Mouse (Mus musculus) large intestine, adult 2 months (tissue): ENCODE measurements around the gene Tbpl1. TPM values are rescaled to one million over a fixed set of nuclear protein-coding genes. Genes with fewer than 3 reads are reported as not detected.

Experiments
- DNase-seq: peaks from one replicate; pipeline ENCODE4 v3.0.0-alpha.2; 2012; ENCODE audit warnings: low read depth, low spot score
- WGBS: fragments of 180-500 bp; shearing (Covaris S2); methylation state at CpG from one replicate; pipeline ENCODE4 v1.1.7; 2018; 5-methylcytosine and 5-hydroxymethylcytosine counted together
- polyA plus RNA-seq: library from polyadenylated mRNA; depleted of rRNA; stranded (reverse); fragments of >200 nt; gene quantifications from 2 replicates; pipeline ENCODE4 v1.2.3, GENCODE M21; 2012; rRNA removed

Tbpl1 gene
- polyA plus RNA-seq: 26.0 and 26.2 TPM in 2 replicates

DNA sequence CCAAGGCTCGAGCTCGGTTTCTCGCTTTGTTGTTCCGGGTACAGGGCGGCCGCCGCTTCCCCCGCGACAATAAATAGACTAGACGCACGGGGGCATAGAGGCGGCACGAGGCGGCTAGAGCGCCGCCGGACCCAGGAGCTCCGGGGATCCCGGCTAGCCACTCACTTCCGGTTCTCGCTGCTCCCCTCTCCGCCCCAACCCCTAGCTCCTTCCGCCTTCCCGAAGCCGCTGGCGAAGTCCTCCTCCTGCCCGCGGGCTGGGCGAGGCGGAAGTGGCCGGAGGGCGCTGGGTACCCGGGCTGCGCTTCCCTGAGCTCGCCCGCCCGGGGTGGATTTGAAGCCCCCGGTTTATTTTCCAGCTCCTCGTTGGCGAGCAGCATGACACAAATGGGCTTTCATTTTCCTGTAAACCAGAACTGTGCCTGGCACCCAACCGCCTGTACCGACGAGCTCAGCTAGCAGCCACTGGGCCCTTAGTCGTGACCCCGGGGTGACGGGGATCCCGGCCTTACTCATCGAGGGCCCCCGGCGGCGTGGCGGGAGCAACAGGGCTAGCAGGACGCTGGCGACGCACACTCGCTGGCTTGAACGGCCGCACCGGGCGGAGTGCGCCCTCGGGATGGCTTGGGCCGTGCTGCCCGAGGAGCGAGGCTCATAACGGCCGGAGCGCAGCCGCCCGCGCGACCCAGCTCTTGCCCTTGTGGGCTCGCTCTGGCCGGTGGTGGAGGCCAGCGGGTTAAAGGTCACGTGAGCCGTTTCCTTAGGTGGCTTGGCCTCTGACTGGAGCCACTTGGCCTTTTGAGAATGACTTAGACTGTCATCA lies at the start of gene Tbpl1:
TSS of gene Tbpl1 (minus strand) at position 667 of the 822 bp plus-strand sequence.
- DNase-seq: peak; percentile 89
- under 1% methylated on average over 77 of the region's 77 CpGs for WGBS

DNA sequence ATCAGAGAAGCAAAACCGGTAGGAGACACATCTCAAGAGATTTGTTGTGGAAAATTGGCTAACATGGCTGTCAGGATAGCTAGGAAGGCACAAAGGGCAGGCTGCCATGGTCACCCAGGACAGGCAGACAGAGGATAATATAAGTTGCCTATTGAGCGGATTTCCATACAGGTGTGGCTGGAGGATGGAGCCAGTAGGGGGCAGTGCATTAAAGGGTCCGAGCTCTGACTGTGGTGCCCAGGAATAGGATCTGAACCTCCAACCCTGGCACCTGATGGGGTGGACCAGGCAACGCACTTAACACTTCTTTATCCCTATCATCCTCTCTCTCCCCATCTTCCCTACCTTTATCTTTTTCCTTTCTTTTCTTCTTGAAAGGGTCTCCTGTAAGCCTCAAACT lies 49.7 kb upstream of the Tbpl1 start:
- no peak for DNase-seq
- WGBS: 33% methylated on average over 4 of the region's 4 CpGs

DNA sequence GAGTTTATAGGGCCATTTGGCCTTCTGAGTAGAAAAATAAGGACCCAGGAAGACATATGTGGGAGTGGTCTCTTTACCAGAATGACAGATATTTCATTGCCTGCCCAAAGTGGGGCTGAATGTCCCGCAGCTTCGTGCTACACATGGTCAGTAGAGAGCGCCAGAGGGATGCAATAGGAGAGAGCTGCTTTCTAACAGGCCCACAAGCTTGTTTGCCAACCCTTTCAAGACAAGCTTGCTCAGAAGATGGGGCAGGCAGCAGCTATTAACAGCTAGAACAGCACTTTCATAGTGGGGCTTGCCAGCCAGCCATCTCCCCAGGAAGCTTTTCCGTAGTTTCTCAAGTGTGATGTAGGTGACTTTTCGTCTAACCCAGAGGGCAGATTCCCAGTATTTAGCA lies 46.2 kb upstream of the Tbpl1 start:
- DNase-seq: no peak
- WGBS: 13% methylated on average over 5 of the region's 5 CpGs

DNA sequence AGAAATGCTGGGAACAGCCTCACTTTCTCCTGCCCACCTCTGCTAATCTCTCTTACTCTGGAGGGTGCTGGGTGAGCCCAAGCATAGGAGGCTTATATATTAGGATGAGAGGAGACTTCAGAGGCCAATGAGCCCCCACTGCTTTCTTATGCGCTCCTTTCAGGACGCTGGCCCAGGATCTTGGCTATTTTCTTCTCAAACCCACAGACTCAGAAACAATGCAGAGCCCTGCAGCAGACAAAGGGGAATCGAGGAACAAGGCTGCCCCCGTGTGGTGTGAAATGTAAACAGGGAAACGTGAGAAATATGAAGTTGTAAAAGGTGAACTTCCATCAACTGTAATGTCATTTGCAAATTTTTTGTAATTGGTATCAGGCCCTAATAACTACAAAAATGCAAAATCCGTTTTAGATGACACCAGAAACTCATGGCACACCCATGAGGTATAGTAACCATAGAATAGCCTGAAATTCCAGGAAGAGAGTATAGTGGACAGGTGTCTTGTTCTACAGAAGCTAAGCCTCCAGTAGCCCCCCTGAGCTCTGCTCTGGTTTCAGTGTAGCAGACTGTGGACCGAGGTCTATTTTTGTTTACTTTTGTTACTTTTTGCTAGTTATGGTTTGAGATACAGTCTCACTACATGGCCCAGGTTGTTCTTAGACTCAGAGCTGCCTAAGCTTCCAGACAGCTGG lies 44.4 kb upstream of the Tbpl1 start:
- WGBS: 9% methylated on average over 7 of the region's 7 CpGs
- no peak for DNase-seq

DNA sequence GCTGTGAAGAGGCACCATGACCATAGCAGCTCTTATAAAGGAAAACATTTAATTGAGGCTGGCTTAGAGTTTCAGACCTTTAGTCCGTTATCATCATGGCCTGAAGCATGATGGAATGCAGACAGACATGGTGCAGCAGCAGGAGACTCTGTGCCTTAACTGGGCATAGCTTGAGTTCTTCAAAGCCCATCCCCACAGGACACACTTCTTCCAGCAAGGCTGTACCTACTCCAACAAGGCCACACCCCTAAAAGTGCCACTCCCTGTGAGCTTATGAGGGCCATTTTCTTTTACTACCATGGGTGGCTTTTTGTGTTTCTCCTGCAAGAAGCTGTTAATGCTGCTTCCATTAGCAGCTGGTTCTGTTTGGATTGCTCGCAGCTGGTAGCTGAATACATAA lies 43.7 kb upstream of the Tbpl1 start:
- 52% methylated on average over 2 of the region's 2 CpGs for WGBS
- no peak for DNase-seq

DNA sequence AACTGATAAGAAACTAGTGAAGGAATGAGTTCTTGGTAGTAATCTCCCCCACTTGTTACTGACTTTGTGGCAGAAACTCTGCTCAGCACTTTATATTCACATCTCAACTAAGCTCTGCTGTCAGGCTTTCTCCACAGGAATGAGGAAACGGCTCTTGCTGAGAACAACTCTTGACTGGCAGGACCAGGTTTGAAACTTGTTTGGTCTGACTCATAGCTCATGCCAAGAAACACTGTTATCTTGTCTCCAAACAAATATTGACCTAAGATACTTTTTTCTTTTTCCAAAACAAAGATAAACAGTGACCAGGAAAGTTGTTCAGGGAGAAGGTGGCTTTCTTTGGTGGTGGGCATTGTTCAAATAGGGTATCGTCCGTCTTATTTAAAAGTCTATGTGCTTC lies 42.9 kb upstream of the Tbpl1 start:
- 47% methylated on average over 3 of the region's 3 CpGs for WGBS
- no peak for DNase-seq

DNA sequence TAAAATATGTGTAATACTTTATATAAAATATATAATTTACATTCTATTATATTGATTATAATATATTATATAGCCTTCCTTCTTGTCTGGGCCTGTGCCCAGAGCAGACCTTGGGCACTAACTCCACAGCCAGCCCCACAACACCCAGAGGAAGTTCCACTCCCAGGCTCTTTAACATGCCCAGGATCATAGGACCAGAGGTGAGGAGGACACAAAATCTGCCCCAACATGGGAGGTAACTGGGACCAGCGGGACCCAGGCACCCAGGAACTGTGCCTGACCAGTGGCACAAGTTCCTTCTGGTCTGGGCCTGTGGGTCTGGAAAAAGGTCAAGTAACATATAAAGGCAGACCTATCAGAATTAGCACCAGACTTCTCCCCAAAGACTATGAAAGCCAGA lies 22.5 kb upstream of the Tbpl1 start:
- no peak for DNase-seq
- WGBS: 96% methylated on average over 1 of the region's 1 CpGs

DNA sequence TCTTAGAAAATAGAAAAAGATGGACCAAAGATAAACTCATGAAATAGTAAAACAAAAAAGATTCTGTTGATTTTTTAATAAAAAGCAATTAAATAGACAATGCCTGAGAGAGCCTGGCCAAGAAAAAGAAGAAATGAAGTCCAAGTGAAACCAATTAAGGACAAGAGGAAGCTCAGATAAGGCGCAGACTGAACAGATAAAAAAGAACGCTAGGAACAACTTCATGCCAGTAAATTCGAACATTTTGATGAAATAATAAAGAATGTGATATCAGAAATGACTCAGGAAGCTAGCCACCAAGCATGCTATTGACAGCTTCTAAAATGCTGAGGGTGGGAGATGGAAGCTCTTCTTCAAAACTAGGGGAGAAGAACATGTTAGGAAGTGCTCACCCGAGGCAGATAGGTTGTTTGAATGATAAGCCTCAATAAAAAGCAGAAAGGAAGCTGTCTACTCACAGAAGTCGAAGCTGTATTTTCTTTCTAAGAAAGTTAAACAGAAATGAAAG lies 19.5 kb upstream of the Tbpl1 start:
- WGBS: 47% methylated on average over 5 of the region's 5 CpGs
- no peak for DNase-seq

DNA sequence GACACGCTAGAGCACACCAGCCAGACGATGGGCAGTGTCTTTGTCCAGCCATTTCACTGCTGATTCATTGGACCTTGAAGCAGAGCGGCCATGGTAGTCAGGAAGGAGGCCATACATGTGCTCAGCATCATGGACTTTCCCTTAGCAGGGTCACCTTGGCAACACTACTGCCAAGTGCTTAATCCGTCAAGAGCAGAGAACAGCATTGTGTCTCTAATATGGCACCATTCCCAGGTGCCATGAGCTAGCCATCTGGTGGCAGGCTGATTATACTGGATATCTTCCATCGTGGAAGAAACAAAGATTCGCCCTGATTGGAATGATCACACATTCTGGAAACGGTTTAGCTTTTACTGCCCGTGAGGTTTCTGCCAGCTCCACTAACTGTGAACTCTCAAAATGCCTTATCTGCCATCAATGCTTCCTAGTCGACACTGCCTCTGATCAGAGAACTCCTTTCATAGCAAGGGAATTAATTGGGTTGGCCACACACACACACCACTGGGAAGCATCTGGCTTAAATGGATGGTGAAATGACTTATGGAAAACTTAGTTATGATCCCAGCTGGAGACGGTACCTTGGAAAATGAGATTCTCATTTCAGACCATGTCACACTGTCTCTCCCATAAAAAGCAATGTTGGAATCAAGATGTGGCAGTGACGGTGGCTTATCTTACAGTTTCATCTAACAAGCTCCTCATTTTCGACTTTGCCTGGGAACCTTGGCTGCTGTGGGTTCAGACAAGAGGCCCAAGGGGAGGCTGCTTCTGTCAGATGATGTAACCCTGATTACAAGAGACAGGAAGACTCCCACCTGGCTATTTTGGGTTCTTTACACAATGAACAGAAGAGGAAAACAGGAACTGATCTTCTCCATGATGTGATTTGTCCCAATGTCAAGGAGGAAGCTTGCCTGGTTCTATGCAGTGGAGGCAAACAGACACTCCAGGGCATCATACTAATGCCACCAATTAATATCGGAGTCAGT lies 14.9 kb upstream of the Tbpl1 start:
- 53% methylated on average over 13 of the region's 13 CpGs for WGBS
- DNase-seq: no peak

DNA sequence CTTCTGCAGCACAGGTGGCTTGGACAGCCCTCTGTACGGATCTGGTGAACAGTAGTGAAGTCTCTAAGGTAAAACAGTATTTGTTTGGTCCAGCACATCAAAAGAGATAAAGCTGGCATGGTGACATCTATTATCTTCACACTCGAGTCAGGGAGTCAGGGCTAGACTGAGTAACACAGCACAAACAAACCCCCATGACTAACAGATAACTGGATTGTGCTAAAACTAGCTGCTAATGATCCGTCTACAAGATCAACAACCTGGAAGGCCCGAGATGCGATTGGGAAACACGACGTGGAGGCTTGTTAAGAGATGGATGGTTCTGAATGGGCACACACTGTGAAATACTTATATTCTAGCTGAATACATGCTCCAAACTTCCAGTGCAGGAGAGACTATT lies 14.2 kb upstream of the Tbpl1 start:
- 56% methylated on average over 7 of the region's 7 CpGs for WGBS
- DNase-seq: no peak

DNA sequence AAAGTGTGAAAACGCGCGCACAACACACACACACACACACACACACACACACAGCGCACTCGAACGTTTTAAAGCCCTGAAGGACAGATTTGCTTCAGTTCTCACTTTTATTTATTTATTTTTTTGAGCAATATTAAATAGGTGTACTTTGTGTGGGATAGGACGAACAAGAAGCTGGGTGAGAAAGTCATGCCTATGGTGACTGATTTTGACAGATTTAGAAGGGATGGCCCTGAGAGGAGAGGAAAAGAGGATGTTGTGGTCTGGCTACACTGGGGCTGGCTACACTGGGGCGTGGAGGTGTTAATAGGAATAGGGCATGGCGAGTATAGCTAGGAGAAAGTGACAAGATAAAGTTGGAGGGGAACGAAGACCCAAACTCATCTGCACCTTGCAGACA lies 443 bp upstream of the Tbpl1 start:
- no peak for DNase-seq
- 39% methylated on average over 10 of the region's 10 CpGs for WGBS

DNA sequence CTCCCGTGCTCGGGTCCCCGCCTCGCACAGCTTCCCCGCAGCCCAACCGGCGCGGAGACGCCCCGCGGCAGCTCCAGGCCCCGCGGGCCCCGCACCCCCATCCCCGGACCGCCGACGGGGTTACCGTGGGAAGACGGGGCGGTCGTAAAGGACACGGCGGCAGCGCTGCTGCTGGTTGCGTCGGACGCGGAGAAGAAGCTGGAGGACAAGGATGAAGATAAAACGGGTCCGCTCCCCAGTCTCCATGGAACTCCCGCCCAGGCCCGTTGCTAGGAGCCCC lies 806 bp downstream of the Tbpl1 start:
- DNase-seq: no peak
- under 1% methylated on average over 33 of the region's 33 CpGs for WGBS

DNA sequence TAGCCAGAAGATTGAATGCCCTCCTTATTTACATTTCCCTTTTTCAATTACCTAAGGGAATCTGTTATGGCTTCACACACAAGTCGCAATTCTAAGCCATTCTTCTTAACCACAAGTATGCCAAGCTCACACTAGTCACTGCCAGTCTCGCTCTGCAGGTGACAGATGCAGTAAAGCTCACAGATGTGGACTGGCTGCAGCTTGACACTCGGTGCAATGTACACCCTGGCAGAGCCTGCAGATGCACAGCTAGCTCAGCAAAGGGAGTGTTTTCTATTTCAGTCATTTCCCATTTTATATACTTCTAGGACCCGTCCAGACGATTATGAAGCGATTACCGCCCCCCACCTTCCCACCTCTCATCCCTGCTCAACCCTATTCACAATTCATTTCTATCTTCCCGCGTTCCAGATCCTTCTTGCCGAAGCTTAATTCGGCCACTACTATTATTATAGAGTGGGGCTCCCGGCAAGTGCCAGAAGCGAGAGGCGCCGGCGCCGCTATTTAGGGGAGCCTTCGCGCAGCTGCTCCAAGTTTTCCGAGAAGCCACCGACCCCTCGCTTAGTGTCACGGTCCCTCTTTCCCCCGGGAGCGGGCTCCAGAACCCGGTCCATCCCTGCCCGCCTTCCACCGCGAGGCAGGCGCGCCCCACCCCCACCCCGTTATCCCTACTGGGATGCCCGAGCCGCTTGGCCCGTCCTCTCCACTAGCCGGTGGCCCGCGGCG lies 1.3 kb downstream of the Tbpl1 start:
- 1% methylated on average over 39 of the region's 39 CpGs for WGBS
- DNase-seq: no peak

DNA sequence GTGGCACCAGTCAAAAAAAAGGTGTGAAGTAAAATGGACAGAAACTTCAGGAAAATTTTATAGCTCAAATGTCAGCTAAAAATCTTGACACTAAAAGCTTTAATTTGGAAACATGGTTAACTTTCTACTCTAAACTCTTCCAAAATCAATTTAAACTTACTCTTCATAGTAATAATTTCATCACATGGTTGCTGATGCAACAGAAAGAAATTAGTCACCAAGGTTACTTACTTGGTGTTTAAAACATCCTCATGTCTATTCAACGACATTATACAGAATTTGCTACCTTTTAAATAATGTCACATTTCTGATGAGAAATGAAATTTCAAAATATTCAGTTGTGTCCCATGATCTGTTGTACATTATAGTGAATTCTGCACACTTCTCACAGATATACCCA lies 3.5 kb downstream of the Tbpl1 start:
- DNase-seq: no peak
- WGBS: 85% methylated on average over 1 of the region's 1 CpGs

DNA sequence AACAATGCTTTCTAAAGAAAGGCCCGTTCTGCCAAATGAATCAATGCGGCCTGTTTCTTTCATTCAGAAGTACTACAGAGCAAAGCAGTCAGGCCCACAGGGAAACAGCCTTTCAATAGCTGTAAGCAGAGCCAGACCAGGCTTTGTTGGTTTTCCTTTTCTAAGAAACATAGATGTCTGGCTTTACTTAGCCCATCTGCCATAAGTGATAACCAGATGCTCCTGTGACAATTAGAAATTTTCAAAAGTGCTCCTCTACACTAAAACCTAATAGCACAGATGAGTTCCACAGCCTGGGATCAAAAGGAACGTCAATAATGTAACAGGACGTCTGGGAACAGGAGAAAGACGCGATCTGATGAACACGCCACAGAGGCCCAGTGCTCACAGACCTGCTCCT lies 5.4 kb downstream of the Tbpl1 start:
- WGBS: 91% methylated on average over 7 of the region's 7 CpGs

DNA sequence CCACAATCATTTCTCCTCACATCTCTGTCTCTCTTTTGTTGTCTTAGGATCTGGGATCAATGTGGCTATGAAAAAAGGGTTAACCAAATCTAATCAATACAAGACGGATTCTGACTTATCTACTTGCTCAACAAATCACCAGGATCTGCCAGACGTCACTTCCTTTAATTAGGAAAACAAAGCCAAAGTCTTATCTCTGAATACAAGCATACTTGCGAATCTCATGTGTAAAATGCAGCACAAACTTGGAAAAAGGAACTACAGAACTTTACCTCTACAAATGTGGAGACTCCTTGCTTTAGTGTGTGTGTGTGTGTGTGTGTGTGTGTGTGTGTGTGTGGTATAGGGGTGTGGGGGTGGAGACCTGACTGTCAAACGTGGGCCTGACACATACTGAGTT lies 6.6 kb downstream of the Tbpl1 start:
- no peak for DNase-seq
- WGBS: 57% methylated on average over 4 of the region's 4 CpGs

More for the DNA sequence above, 5.4 kb downstream of the Tbpl1 start:
- DNase-seq: no peak

DNA sequence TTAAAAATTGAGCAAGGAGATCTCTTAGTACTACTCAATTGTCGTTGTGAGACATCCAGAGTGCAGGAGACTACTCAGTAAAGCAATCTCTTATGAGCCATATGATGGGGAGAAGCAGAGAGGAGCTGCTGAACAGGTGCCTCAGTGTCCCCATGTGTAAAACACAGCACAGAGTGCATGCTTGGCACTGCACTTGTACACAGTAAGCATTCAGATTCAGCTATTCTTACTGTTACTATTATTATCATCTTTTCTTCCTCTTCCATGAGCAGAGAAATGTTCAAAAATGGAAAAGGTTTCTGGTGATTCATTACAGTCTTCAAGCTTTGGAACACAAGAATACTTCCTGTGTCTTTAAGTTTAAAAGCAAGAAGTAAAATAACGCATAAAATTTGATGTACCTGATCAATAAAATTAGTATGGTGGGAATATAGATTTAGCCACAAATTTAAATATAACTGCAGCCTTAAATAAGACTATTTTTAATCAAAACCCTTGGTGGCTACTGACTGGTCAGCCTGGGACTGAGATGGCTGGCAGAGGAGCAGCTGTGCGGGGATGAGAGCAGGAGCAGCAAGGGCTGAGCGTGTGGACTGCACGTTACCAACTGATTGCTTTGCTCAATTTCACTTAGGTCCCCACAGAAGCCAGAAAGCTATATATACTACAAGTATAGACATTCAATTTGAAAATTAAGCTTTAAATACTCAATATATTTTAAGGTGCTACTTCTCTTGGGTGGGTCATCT lies 10.8 kb downstream of the Tbpl1 start:
- DNase-seq: no peak
- WGBS: 86% methylated on average over 5 of the region's 5 CpGs

DNA sequence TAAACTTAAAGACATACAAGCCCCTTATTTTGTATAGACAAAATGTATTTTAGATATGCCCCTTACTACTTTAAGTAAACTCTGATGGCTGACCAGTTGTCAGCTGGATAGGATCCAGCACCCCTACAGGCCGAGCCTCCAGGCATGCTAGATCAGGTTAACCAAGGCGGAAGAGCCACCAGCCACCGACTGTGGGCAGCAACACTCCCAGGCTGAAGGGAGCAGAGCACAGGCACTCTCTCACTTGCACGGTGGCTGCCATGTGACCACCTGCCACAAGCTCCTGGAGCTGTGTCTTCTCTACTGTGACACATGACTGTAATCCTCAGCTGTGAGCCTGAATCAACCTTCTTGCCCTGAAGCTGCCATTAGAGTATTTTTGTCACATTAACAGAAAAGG lies 13.3 kb downstream of the Tbpl1 start:
- no peak for DNase-seq
- WGBS: 44% methylated on average over 4 of the region's 4 CpGs

DNA sequence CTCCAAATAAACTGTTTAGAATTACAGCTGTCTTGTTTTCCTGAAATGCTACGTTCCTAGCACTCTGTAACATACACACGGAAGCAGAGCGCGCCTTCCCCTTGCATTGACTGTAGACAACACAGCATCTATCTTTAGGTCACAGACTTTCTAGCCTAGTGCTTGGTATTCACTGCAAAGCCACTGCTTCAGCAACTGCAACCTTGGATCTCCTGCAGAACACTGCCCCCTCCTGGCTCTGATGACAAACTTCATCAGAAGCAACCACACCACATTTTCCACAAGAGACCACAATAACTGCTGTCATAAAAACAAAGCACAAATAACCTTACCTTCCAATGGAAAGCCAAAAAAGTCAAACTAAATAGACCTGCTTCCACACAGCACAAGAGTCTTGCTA lies 17.2 kb downstream of the Tbpl1 start:
- WGBS: 67% methylated on average over 4 of the region's 4 CpGs
- no peak for DNase-seq
